Mouse (Mus musculus) liver, postnatal 0 days (tissue): ENCODE data around the gene Lenep. TPM values are rescaled to one million over a fixed set of nuclear protein-coding genes. Genes with fewer than 3 reads are reported as not detected.
"Not testable (repeated sequence)": the region's sequence is repeated elsewhere in the genome, so short reads cannot be mapped to it uniquely, and the experiment has no call there.

ENCODE experiments used
- ATAC-seq: fragments of 200-750 bp; cut with Nextera tagmentation; 2 replicates; pipeline ENCODE4 v1.8.0; 2017; ENCODE audit warnings: mild to moderate bottlenecking, moderate library complexity
- DNase-seq: peaks from one replicate; pipeline ENCODE4 v3.0.0-alpha.2; 2016
- H3K27ac ChIP-seq: fragments of 300-500 bp; sonication (generic); 2 replicates; pipeline ENCODE4 v1.5.1; 2014; ENCODE audit warnings: antibody characterized with exemption, moderate library complexity, mild to moderate bottlenecking, low read depth
- H3K27me3 ChIP-seq: fragments of 300-500 bp; sonication (generic); 2 replicates; pipeline ENCODE4 v1.6.1; 2014; ENCODE audit warnings: low read length, control low read depth, mixed read lengths; ENCODE audit not compliant: insufficient read depth
- H3K36me3 ChIP-seq: fragments of 300-500 bp; sonication (generic); replicated peaks from 2 replicates; pipeline ENCODE4 v1.6.1; 2014; ENCODE audit warnings: mild to moderate bottlenecking, control low read depth, low read length, moderate library complexity, mixed read lengths; ENCODE audit not compliant: insufficient read depth
- H3K4me1 ChIP-seq: fragments of 300-500 bp; sonication (generic); 2 replicates; pipeline ENCODE4 v1.6.1; 2014; ENCODE audit warnings: antibody characterized with exemption, mild to moderate bottlenecking, control low read depth; ENCODE audit not compliant: insufficient read depth
- H3K4me2 ChIP-seq: fragments of 300-500 bp; sonication (generic); 2 replicates; pipeline ENCODE4 v1.6.1; 2014; ENCODE audit warnings: low read depth, mild to moderate bottlenecking, low read length, moderate library complexity, mixed read lengths
- H3K4me3 ChIP-seq: fragments of 300-500 bp; sonication (generic); 2 replicates; pipeline ENCODE4 v1.5.1; 2014; ENCODE audit warnings: low read depth, low read length
- H3K9ac ChIP-seq: fragments of 300-500 bp; sonication (generic); replicated peaks from 2 replicates; pipeline ENCODE4 v1.6.1; 2014; ENCODE audit warnings: mild to moderate bottlenecking, moderate library complexity
- H3K9me3 ChIP-seq: fragments of 300-500 bp; sonication (generic); 2 replicates; pipeline ENCODE4 v1.6.1; 2016; ENCODE audit warnings: mild to moderate bottlenecking, control low read depth, low read length, mixed read lengths
- CTCF ChIP-seq: sonication (generic); IDR thresholded peaks from 2 replicates; pipeline ENCODE4 v1.5.1; 2016; ENCODE audit warnings: antibody characterized with exemption, low read depth
- EP300 ChIP-seq: IDR thresholded peaks from 2 replicates; pipeline ENCODE4 v1.6.1; 2016; ENCODE audit warnings: antibody characterized with exemption, low read depth, mild to moderate bottlenecking
- WGBS: fragments of 180-500 bp; shearing (Covaris S2); extraction: QIAGEN DNeasy Blood & Tissue Kit; methylation state at CpG from one replicate; pipeline ENCODE4 v1.1.7; 2014; ENCODE audit not compliant: insufficient replicate concordance; 5-methylcytosine and 5-hydroxymethylcytosine counted together
- polyA plus RNA-seq: library from polyadenylated mRNA; unstranded; fragments of >200 nt; fragmentation: Nextera tagmentation; extraction: Ambion mirVana; gene quantifications from 2 replicates; pipeline ENCODE4 v1.2.1, GENCODE M21; 2015

Lenep gene
- polyA plus RNA-seq, 1 experiment from 2014 or later: not detected

DNA sequence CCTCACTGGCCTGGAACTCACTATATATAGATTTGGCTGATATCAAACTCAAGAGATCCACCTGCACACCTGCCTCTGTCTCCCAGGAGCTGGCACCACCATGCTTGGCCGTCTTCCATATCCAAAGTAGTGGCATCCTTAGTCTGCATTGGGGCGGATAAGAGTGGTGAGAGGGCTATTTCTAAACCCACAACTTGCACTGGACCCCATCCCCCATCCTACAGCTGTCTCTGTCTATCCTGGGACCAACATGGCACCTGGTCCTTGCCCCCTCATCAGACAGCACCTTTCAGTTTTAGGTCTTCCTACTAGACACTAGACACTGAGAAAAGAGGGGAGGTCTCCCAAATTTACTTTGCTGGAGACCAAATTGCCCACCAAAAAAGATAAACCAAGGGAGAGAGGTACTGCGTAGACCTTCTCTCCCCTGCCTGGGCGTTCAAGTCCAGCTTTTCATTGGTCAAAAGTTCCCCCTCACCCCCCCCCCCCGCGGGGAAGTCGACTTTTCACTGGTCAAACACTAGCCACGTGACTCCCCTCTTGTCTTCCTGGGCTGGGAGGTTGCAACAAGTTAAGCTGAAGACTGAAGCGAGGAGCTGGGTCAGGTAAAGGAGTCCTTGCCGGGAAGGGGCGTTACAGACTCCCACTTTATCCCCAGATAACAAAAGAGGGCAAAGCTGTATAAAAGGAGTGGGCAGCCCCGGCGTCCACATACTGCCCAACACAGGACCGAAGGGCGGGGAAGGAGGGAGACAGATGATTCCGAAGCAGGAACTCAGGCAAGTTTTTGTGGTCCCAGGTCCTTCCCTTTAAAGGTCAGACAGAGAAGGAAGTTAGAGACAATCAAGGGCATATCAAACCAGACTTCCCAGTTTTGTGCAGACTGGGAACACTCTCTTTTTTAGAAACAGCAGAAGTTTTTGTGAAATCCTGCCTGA is 33.9 kb upstream of the Lenep start, which contains the start of gene Pbxip1:
TSS of gene Pbxip1 (plus strand) at position 531 of the 938 bp plus-strand sequence.
- Histone ChIP-seq H3K4me1 (peaks cover 17% of the 10 kb centered on the region), H3K27me3 (no peaks in the 10 kb centered on the region)
- WGBS: 5% methylated on average over 16 of the region's 16 CpGs

GRCm38 (mm10) chr3:89435041-89435440 is 32.4 kb upstream of the Lenep start:
- H3K27ac ChIP-seq: no peak overlapping the region
- ATAC-seq (no peak), DNase-seq (no peak)
- no peaks in the 10 kb centered on the region for H3K9me3 ChIP-seq
- no peak overlapping the region for H3K4me3 ChIP-seq
- TF ChIP-seq CTCF: no peak
- no peak for TF ChIP-seq EP300
- peaks cover 18% of the 10 kb centered on the region for H3K36me3 ChIP-seq
- peaks cover 23% of the 10 kb centered on the region for H3K4me1 ChIP-seq
- H3K9ac ChIP-seq: no peak overlapping the region
- no peak overlapping the region for H3K4me2 ChIP-seq
- H3K27me3 ChIP-seq: no peaks in the 10 kb centered on the region
- 84% methylated on average over 7 of the region's 7 CpGs for WGBS

More for the DNA sequence above, 33.9 kb upstream of the Lenep start, which contains the start of gene Pbxip1:
- no peak for TF ChIP-seq CTCF
- TF ChIP-seq EP300: no peak
- Histone ChIP-seq H3K36me3 (peaks cover 18% of the 10 kb centered on the region), H3K9me3 (no peaks in the 10 kb centered on the region), H3K4me2 (peak within 1 kb of the TSS; percentile 82), H3K27ac (peak within 1 kb of the TSS; percentile 59), H3K9ac (peak within 1 kb of the TSS; percentile 71), H3K4me3 (peak within 1 kb of the TSS; percentile 63)
- DNase-seq (peak; percentile 80), ATAC-seq (peak; percentile 81)

- no peaks in the 10 kb centered on the region for H3K9me3 ChIP-seq
- TF ChIP-seq EP300 (no peak), CTCF (no peak)
- H3K4me2 ChIP-seq: no peak overlapping the region
- ATAC-seq (no peak), DNase-seq (no peak)
- no peak overlapping the region for H3K4me3 ChIP-seq
- H3K4me1 ChIP-seq: peaks cover 26% of the 10 kb centered on the region
- H3K27ac ChIP-seq: no peak overlapping the region
- H3K9ac ChIP-seq: no peak overlapping the region
- WGBS: 84% methylated on average over 11 of the region's 11 CpGs
- H3K27me3 ChIP-seq: no peaks in the 10 kb centered on the region
- H3K36me3 ChIP-seq: peaks cover 18% of the 10 kb centered on the region
These were observed 31.9 kb upstream of the Lenep start for GRCm38 (mm10) chr3:89434532-89434931.

- TF ChIP-seq CTCF: no peak
- no peak for TF ChIP-seq EP300
- Histone ChIP-seq H3K9ac (no peak overlapping the region), H3K27me3 (no peaks in the 10 kb centered on the region), H3K4me2 (no peak overlapping the region), H3K9me3 (no peaks in the 10 kb centered on the region), H3K4me1 (peaks cover 23% of the 10 kb centered on the region), H3K36me3 (peaks cover 18% of the 10 kb centered on the region), H3K4me3 (no peak overlapping the region), H3K27ac (no peak overlapping the region)
- no peak for ATAC-seq
- DNase-seq: no peak
- 86% methylated on average over 8 of the region's 8 CpGs for WGBS
These were observed 30.0 kb upstream of the Lenep start for GRCm38 (mm10) chr3:89432606-89433005.

GRCm38 (mm10) chr3:89430171-89431159 is 27.9 kb upstream of the Lenep start, which contains the start of gene Pygo2:
Gene Pygo2, plus strand, starts transcription at chr3:89430214.
- peaks cover 35% of the 10 kb centered on the region for H3K36me3 ChIP-seq
- H3K4me3 ChIP-seq: peak within 1 kb of the TSS; percentile 94
- 3% methylated on average over 63 of the region's 68 CpGs for WGBS
- peak; percentile 94 for DNase-seq
- no peaks in the 10 kb centered on the region for H3K27me3 ChIP-seq
- peak within 1 kb of the TSS; percentile 99 for H3K4me2 ChIP-seq
- peak; percentile 98 for ATAC-seq
- no peaks in the 10 kb centered on the region for H3K9me3 ChIP-seq
- TF ChIP-seq CTCF: no peak
- no peak for TF ChIP-seq EP300
- peak within 1 kb of the TSS; percentile 93 for H3K9ac ChIP-seq
- peaks cover 11% of the 10 kb centered on the region for H3K4me1 ChIP-seq
- peak within 1 kb of the TSS; percentile 83 for H3K27ac ChIP-seq

GRCm38 (mm10) chr3:89429021-89429420 is 26.4 kb upstream of the Lenep start:
- Histone ChIP-seq H3K4me1 (peaks cover 24% of the 10 kb centered on the region), H3K36me3 (peaks cover 44% of the 10 kb centered on the region)
- not testable (repeated sequence) for ATAC-seq, DNase-seq, H3K4me2 ChIP-seq, H3K4me3 ChIP-seq, H3K27me3 ChIP-seq, H3K27ac ChIP-seq, H3K9me3 ChIP-seq, H3K9ac ChIP-seq
- 91% methylated on average over 7 of the region's 7 CpGs for WGBS
